Mouse (Mus musculus): ENCODE measurements at regions not wholly inside any gene's neighbourhood (a gene's known extent, or its start where the extent isn't known, plus 50 kb on each side); places are given as distances from the start of the nearest gene placed in this dataset.

- peak; percentile 22 for DNase-seq (ENCODE audit: low spot score)
Observed at GRCm38 (mm10) chr13:84065256-84065898, 156.7 kb upstream of the Tmem161b start.

GRCm38 (mm10) chr13:84066211-84066959 is 155.7 kb upstream of the Tmem161b start:
- DNase-seq (ENCODE audit: low spot score): no peak

- DNase-seq (ENCODE audit: low spot score): no peak
Observed at GRCm38 (mm10) chr13:84066960-84067665, 155.0 kb upstream of the Tmem161b start.

GRCm38 (mm10) chr13:84068365-84068764 is 153.7 kb upstream of the Tmem161b start:
- DNase-seq (ENCODE audit: low spot score): no peak
